Mouse (Mus musculus) liver, embryonic 15.5 days (tissue): ENCODE measurements around the gene Fgf11. TPM values are rescaled to one million over a fixed set of nuclear protein-coding genes. Genes with fewer than 3 reads are reported as not detected.

Source experiments
- ATAC-seq: fragments of 200-750 bp; cut with Nextera tagmentation; 2 replicates; pipeline ENCODE4 v1.8.0; 2017; ENCODE audit warnings: moderate number of reproducible peaks, mild to moderate bottlenecking, moderate library complexity; ENCODE audit not compliant: insufficient read depth
- H3K27ac ChIP-seq: fragments of 300-500 bp; sonication (generic); replicated peaks from 2 replicates; pipeline ENCODE4 v1.5.1; 2015; ENCODE audit warnings: mild to moderate bottlenecking, inconsistent platforms
- H3K27me3 ChIP-seq: fragments of 300-500 bp; sonication (generic); 2 replicates; pipeline ENCODE4 v1.6.1; 2015; ENCODE audit warnings: mild to moderate bottlenecking, inconsistent platforms
- H3K36me3 ChIP-seq: fragments of 300-500 bp; sonication (generic); replicated peaks from 2 replicates; pipeline ENCODE4 v1.6.1; 2015; ENCODE audit warnings: moderate library complexity, mild to moderate bottlenecking, inconsistent platforms
- H3K4me1 ChIP-seq: fragments of 300-500 bp; sonication (generic); replicated peaks from 2 replicates; pipeline ENCODE4 v1.6.1; 2015; ENCODE audit warnings: inconsistent platforms
- H3K4me2 ChIP-seq: fragments of 300-500 bp; sonication (generic); 2 replicates; pipeline ENCODE4 v1.6.1; 2015; ENCODE audit warnings: moderate library complexity, mild to moderate bottlenecking, inconsistent platforms
- H3K4me3 ChIP-seq: fragments of 300-500 bp; sonication (generic); replicated peaks from 2 replicates; pipeline ENCODE4 v1.5.1; 2015; ENCODE audit warnings: mild to moderate bottlenecking, inconsistent platforms
- H3K9ac ChIP-seq: fragments of 300-500 bp; sonication (generic); 2 replicates; pipeline ENCODE4 v1.6.1; 2015; ENCODE audit warnings: moderate library complexity, mild to moderate bottlenecking, inconsistent platforms
- H3K9me3 ChIP-seq: fragments of 300-500 bp; sonication (generic); replicated peaks from 2 replicates; pipeline ENCODE4 v1.6.1; 2016; ENCODE audit warnings: inconsistent platforms
- WGBS: fragments of 180-500 bp; shearing (Covaris S2); methylation state at CpG from one replicate; pipeline ENCODE4 v1.1.7; 2015; ENCODE audit warnings: mixed read lengths; ENCODE audit not compliant: insufficient replicate concordance; 5-methylcytosine and 5-hydroxymethylcytosine counted together
- polyA plus RNA-seq: library from polyadenylated mRNA; unstranded; fragments of >200 nt; fragmentation: Nextera tagmentation; extraction: Ambion mirVana; gene quantifications from 2 replicates; pipeline ENCODE4 v1.2.1, GENCODE M21; 2015

The Fgf11 gene
- polyA plus RNA-seq, 1 experiment from 2014 or later: 0.18 TPM

- H3K4me2 ChIP-seq: no peak overlapping the region; the same call in 1 of the 2 replicates
- no peak overlapping the region for H3K9ac ChIP-seq
- no peaks in the 10 kb centered on the region for H3K9me3 ChIP-seq
- H3K27me3 ChIP-seq: no peaks in the 10 kb centered on the region
- H3K4me1 ChIP-seq: peaks cover 64% of the 10 kb centered on the region
- ATAC-seq: no peak
- H3K27ac ChIP-seq: no peak overlapping the region
- peaks cover 35% of the 10 kb centered on the region for H3K36me3 ChIP-seq
- no peak overlapping the region for H3K4me3 ChIP-seq
Measured at GRCm38 (mm10) chr11:69752686-69753085, 49.0 kb downstream of the Fgf11 start.

GRCm38 (mm10) chr11:69751635-69752034 lies 50.0 kb downstream of the Fgf11 start:
- no peak overlapping the region for H3K4me3 ChIP-seq
- no peaks in the 10 kb centered on the region for H3K27me3 ChIP-seq
- H3K27ac ChIP-seq: no peak overlapping the region
- no peak overlapping the region for H3K9ac ChIP-seq
- peaks cover 55% of the 10 kb centered on the region for H3K4me1 ChIP-seq
- peaks cover 46% of the 10 kb centered on the region for H3K36me3 ChIP-seq
- ATAC-seq: peak; percentile 47
- no peaks in the 10 kb centered on the region for H3K9me3 ChIP-seq
- peak overlapping the region; percentile 19 for H3K4me2 ChIP-seq
- WGBS: 19% methylated on average over 3 of the region's 3 CpGs

Other genes with a start within 250 kb of the Fgf11 start
- 0.50 and 0.58 TPM in 2 replicates for gene Efnb3, start 241.7 kb downstream of the Fgf11 start, polyA plus RNA-seq
- 15.9 and 16.9 TPM in 2 replicates for gene Wrap53, start 221.6 kb downstream of the Fgf11 start, polyA plus RNA-seq
- gene Trp53, start 221.5 kb downstream of the Fgf11 start, polyA plus RNA-seq: 62.4 and 63.8 TPM in 2 replicates
- gene Atp1b2, start 195.9 kb downstream of the Fgf11 start, polyA plus RNA-seq: 14.1 and 14.7 TPM in 2 replicates
- gene Shbg, start 184.0 kb downstream of the Fgf11 start, polyA plus RNA-seq: 26.6 and 27.2 TPM in 2 replicates
- gene Sat2, start 179.8 kb downstream of the Fgf11 start, polyA plus RNA-seq: 10.2 and 11.1 TPM in 2 replicates
- 7.3 and 9.7 TPM in 2 replicates for gene Fxr2, start 168.9 kb downstream of the Fgf11 start, polyA plus RNA-seq
- gene Sox15, start 146.5 kb downstream of the Fgf11 start, polyA plus RNA-seq: not detected in 2 replicates
- gene Mpdu1, start 139.2 kb downstream of the Fgf11 start, polyA plus RNA-seq: 34.1 and 35.2 TPM in 2 replicates
- gene Cd68, start 135.7 kb downstream of the Fgf11 start, polyA plus RNA-seq: 28.2 and 31.4 TPM in 2 replicates
- gene Eif4a1, start 129.4 kb downstream of the Fgf11 start, polyA plus RNA-seq: 228 and 232 TPM in 2 replicates
- 23.9 and 27.2 TPM in 2 replicates for gene Senp3, start 119.8 kb downstream of the Fgf11 start, polyA plus RNA-seq
- gene Tnfsf13, start 116.1 kb downstream of the Fgf11 start, polyA plus RNA-seq: 0.15 and 0.64 TPM in 2 replicates
- 2.1 and 2.6 TPM in 2 replicates for gene Tnfsf12, start 106.0 kb downstream of the Fgf11 start, polyA plus RNA-seq
- gene Tnfsfm13, start 105.8 kb downstream of the Fgf11 start, polyA plus RNA-seq: 0.85 and 0.89 TPM in 2 replicates
- gene Polr2a, start 43.2 kb downstream of the Fgf11 start, polyA plus RNA-seq: 10.2 and 10.4 TPM in 2 replicates
- gene Slc35g3, start 39.9 kb downstream of the Fgf11 start, polyA plus RNA-seq: not detected in 2 replicates
- gene Zbtb4, start 35.9 kb downstream of the Fgf11 start, polyA plus RNA-seq: 0.43 and 0.92 TPM in 2 replicates
- gene Chrnb1, start 5.9 kb downstream of the Fgf11 start, polyA plus RNA-seq: 0.84 and 1.3 TPM in 2 replicates
- 0.69 and 0.94 TPM in 2 replicates for gene Tmem102, start 3.8 kb upstream of the Fgf11 start, polyA plus RNA-seq
- not detected in 2 replicates for gene Gm39566, start 13.4 kb upstream of the Fgf11 start, polyA plus RNA-seq
- not detected in 2 replicates for gene Spem2, start 16.6 kb upstream of the Fgf11 start, polyA plus RNA-seq
- not detected in 2 replicates for gene Spem1, start 20.3 kb upstream of the Fgf11 start, polyA plus RNA-seq
- gene Nlgn2, start 35.9 kb upstream of the Fgf11 start, polyA plus RNA-seq: 0.54 and 0.64 TPM in 2 replicates
- gene Tmem256, start 36.7 kb upstream of the Fgf11 start, polyA plus RNA-seq: 336 and 387 TPM in 2 replicates
- 26.1 and 28.0 TPM in 2 replicates for gene Plscr3, start 44.5 kb upstream of the Fgf11 start, polyA plus RNA-seq
- gene Tnk1, start 56.9 kb upstream of the Fgf11 start, polyA plus RNA-seq: 0.60 and 0.62 TPM in 2 replicates
- gene Tmem95, start 76.2 kb upstream of the Fgf11 start, polyA plus RNA-seq: not detected in 2 replicates
- gene Kctd11, start 79.5 kb upstream of the Fgf11 start, polyA plus RNA-seq: 1.2 and 1.4 TPM in 2 replicates
- gene Acap1, start 93.7 kb upstream of the Fgf11 start, polyA plus RNA-seq: 5.9 and 7.2 TPM in 2 replicates
- gene 2810408A11Rik, start 99.1 kb upstream of the Fgf11 start, polyA plus RNA-seq: 0.89 and 1.0 TPM in 2 replicates
- gene Neurl4, start 99.2 kb upstream of the Fgf11 start, polyA plus RNA-seq: 2.7 and 3.1 TPM in 2 replicates
- gene Gps2, start 112.0 kb upstream of the Fgf11 start, polyA plus RNA-seq: 90.6 and 98.4 TPM in 2 replicates
- 1,245 and 1,257 TPM in 2 replicates for gene Eif5a, start 120.1 kb upstream of the Fgf11 start, polyA plus RNA-seq
- not detected in 2 replicates for gene Ybx2, start 133.9 kb upstream of the Fgf11 start, polyA plus RNA-seq
- 19.9 and 22.1 TPM in 2 replicates for gene Slc2a4, start 146.3 kb upstream of the Fgf11 start, polyA plus RNA-seq
- gene Cldn7, start 162.9 kb upstream of the Fgf11 start, polyA plus RNA-seq: 4.5 and 6.6 TPM in 2 replicates
- gene Ctdnep1, start 179.3 kb upstream of the Fgf11 start, polyA plus RNA-seq: 8.9 and 11.9 TPM in 2 replicates
- 58.1 and 60.5 TPM in 2 replicates for gene Elp5, start 180.7 kb upstream of the Fgf11 start, polyA plus RNA-seq
- gene Gabarap, start 189.3 kb upstream of the Fgf11 start, polyA plus RNA-seq: 252 and 262 TPM in 2 replicates
- gene Phf23, start 193.9 kb upstream of the Fgf11 start, polyA plus RNA-seq: 23.1 and 24.0 TPM in 2 replicates
- gene Dvl2, start 198.7 kb upstream of the Fgf11 start, polyA plus RNA-seq: 5.3 and 5.5 TPM in 2 replicates
- gene Acadvl, start 213.6 kb upstream of the Fgf11 start, polyA plus RNA-seq: 111 and 124 TPM in 2 replicates
- gene Dlg4, start 215.1 kb upstream of the Fgf11 start, polyA plus RNA-seq: 0.63 and 0.93 TPM in 2 replicates